Mouse (Mus musculus) neural tube, embryonic 10.5 days (tissue): Measurements from ENCODE around the gene Gm5460.

ENCODE experiments used
- DNase-seq: peaks from one replicate; pipeline ENCODE4 v3.0.0-alpha.2; 2017; ENCODE audit warnings: low spot score; ENCODE audit errors: extremely low spot score

Gene Gm5460

DNA sequence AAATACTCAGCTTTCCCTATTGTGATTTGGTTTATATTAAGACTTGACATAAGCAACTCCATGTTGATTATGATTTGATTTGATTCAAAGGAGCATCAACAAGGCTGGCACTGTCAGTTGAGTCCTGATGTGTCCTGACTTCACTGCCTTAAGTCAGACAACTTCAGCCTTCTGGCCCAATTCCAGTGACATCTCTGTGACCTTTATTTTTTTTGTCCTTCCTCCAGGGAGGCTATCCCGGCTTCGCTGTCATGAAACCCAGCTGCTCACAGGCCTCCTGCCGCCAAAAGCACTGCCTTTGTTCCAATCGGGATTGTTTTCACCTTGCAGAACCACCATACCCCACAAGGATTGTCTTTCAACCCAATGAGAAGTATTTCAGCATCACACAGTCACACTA, 58.8 kb downstream of the Gm5460 start:
- no peak for DNase-seq

DNA sequence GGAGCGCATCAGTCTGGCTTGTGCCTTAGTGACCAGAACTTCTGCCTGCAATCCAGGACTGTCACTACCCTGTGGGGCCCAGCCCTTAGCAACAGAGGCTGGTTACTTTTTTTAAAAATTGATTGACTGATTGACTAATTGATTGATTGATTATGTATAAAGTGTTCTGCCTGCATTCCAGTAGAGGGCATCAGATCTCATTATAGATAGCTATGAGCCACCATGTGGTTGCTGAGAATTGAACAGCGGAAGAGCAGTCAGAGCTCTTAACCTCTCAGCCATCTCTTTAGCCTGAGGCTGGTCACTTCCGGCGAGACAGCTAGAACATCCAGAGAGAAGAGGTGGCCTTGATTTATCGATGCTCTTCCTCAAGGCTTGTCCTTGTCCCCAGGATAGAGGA, 60.7 kb downstream of the Gm5460 start:
- DNase-seq, result no peak

DNA sequence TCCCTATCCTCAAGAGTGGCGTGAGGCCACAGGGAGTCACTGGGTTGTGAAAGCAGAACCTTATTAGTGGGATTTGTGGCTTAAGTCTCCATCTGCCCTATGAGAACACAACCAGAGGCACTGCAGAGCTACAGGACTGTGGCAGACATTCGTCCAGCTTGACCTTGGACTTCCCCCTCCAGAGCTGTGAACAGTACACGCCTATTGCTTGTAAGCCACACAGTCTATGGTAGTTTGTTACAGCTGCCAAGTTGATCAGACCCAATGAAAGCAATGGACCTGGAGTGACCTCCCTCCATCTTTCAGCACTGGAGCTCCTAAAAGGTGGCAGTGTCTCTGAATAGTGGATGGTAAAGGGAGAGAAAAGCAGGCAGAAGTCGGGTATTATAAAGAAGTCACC, 61.7 kb downstream of the Gm5460 start:
- DNase-seq, result no peak

DNA sequence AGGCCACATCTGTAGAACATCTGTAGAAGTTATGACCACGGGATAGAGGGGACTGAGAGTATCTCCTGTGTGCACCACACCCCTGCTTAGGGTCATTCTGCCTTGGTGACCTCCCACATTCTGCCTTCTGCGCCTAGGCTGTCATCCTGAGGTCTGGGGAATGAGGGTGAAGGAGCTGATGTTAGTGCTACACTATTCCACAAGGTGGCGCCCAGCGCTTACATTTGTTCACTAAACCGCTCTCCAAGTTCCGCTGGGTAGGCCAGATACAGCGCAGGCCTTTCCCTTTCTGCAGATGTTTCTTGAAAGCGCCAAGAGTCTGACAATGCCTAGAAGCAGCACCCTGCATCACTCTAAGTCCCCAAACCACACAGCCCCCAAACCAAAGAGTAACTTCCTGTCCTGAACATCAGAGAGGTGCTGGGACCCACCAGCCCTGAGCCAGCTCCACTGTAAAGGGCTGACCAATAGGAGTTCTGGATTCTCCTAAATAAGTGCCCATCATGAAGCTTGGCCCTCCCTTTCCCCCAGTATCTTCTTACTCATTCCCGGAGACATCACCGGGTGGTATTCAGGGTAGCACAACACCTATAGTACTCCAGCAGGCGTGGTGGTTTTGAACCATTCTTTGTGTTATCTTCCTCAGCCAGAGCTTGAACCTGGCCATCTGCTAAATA, 63.9 kb downstream of the Gm5460 start:
- peak; percentile 80 for DNase-seq

DNA sequence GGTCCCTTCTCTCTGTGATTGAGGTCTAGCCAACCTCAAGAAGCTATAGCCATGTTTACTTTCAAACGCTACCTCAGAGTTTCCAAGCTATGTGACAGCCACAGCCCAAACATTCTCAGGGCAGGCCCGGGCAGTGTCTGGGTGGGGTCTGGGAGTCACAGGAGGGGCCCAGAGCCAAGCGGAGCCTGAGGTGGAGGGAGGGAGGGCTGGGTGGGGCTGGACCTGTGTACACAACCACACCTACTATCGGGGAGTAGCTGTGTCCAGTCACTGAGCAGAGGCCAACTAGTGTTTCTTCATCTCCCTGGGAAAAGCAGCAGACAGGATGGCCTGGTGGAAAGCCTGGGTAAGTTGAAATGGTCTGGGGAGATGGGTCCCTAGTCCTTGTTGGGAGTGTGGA, 69.2 kb downstream of the Gm5460 start, which contains the start of gene Anxa8:
Gene Anxa8 (plus strand): TSS at position 251 of the 400 bp plus-strand sequence.
- DNase-seq, result no peak

DNA sequence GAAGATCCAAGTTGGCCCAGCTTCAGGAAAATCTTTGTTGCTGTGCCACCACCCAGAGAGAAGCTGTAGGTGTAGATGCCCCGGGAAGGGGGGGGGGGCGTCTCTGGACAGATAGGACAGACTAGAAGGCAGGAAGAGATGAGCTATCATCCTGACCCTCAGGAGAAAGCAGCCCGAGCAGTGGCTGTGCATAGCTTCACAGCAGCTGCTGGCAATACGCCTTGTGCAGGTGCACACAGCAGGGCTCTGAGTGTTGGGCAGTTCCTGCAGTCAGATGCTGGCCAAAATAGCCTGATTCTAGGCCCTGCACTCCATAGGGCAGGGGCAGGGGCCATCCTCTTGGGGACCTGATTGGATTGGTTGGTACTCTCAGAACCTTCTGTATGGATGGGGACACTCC, 70.2 kb downstream of the Gm5460 start:
- DNase-seq, result no peak

DNA sequence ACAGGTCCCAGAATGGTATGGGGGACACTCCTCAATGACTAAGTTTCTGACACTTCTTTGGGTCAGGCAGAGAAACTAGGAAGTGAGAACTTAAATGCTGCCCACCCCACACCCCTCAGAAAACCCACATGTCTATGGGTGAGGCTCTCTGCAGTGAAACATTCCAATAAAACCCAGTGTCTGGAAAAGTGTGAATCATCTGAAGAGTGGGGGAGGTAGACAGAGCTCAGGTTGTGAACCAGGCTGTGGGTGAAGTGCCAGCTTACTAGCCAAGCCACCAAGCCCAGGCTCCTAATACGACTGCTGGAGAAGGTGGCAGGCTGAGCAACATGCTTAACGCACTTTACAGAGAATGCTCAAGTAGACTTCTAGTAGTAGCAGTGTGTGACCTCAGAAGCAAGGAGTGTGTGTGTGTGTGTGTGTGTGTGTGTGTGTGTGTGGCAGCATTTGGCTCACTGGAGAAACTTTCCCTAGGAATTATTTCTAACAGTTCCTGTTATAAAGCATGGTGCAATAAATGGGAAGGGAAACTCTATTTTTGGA, 71.4 kb downstream of the Gm5460 start:
- DNase-seq, result no peak

DNA sequence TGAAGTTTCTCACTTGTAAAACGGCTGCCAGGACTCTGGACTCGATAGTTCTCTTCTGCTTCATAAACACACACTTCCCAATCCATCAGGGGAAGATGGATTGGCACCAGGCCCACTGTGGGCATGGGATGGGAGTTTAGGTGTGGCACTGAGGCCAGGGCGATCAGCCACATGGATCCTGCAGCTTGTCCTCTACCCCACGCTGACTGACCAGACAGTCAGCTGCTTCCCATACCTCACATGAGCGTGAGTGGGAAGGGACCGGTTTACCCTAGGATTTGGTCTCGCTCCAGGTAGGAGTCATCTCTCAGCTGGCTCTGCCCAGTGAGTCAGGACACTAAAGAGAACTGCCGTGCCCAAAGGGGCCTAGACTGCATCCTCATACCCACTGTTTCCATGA, 73.2 kb downstream of the Gm5460 start:
- no peak for DNase-seq

DNA sequence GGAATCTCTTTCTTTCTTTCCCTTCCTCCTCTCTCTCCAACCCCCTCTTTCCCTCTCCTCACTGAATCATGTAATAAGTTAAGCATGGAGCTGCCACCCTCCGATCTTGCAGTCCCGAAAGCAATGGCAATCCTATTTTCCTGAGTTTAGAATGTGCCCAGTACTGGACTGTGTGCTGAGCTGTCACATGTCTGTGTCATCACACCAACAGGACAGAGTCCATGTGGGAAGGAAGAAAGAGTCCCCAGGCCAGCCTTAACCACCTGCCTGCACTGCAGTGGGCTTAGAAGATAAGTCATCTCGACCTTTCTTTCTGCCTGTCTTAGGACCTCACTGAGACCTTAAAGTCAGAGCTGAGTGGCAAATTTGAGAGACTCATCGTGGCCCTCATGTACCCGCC, 74.9 kb downstream of the Gm5460 start:
- no peak for DNase-seq

DNA sequence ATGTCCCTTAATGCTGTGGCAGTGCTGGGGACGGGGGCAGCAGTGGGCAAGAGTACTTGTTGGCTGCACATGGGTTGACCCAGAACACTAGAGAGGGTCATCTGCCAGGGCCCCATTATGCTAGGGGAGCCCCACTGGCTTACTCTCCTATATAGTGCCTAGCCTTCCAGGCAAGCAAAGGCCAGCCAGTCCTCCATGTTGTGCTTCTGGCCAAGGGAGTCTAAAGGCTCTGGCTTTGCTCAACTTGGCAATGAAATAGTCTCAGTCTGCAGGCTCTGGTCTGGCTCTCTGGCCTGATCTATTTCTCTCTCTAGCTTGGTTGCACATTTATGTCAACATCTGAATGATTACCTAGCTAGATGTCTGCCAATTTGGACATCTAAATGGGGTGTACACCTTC, 76.3 kb downstream of the Gm5460 start:
- DNase-seq, result no peak

DNA sequence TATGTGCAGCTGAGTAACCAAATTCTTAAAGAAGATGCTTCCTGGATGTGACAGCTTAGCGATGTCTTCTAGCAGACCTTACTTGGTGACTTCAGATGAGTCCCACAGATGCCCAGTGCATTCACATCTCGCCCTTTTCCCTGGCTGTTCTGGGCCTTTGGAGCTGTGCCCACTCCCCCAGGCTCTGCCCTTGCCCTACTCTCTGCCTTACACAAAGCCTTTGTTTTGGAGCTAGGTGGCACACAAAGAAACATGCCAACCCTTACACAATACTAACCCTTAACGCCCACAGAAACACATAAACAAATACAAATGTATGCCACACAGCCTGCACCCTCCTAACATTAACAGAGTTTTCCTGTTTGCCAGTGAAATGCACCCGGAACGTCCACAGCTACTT, 79.6 kb downstream of the Gm5460 start:
- no peak for DNase-seq
